Mouse (Mus musculus) liver, postnatal 0 days (tissue): ENCODE data around the gene Pgd. TPM values are rescaled to one million over a fixed set of nuclear protein-coding genes. Genes with fewer than 3 reads are reported as not detected.

ENCODE experiments used
- ATAC-seq: fragments of 200-750 bp; cut with Nextera tagmentation; 2 replicates; pipeline ENCODE4 v1.8.0; 2017; ENCODE audit warnings: mild to moderate bottlenecking, moderate library complexity
- DNase-seq: peaks from one replicate; pipeline ENCODE4 v3.0.0-alpha.2; 2016
- H3K27ac ChIP-seq: fragments of 300-500 bp; sonication (generic); 2 replicates; pipeline ENCODE4 v1.5.1; 2014; ENCODE audit warnings: antibody characterized with exemption, moderate library complexity, mild to moderate bottlenecking, low read depth
- H3K27me3 ChIP-seq: fragments of 300-500 bp; sonication (generic); 2 replicates; pipeline ENCODE4 v1.6.1; 2014; ENCODE audit warnings: low read length, control low read depth, mixed read lengths; ENCODE audit not compliant: insufficient read depth
- H3K36me3 ChIP-seq: fragments of 300-500 bp; sonication (generic); replicated peaks from 2 replicates; pipeline ENCODE4 v1.6.1; 2014; ENCODE audit warnings: mild to moderate bottlenecking, control low read depth, low read length, moderate library complexity, mixed read lengths; ENCODE audit not compliant: insufficient read depth
- H3K4me1 ChIP-seq: fragments of 300-500 bp; sonication (generic); 2 replicates; pipeline ENCODE4 v1.6.1; 2014; ENCODE audit warnings: antibody characterized with exemption, mild to moderate bottlenecking, control low read depth; ENCODE audit not compliant: insufficient read depth
- H3K4me2 ChIP-seq: fragments of 300-500 bp; sonication (generic); 2 replicates; pipeline ENCODE4 v1.6.1; 2014; ENCODE audit warnings: low read depth, mild to moderate bottlenecking, low read length, moderate library complexity, mixed read lengths
- H3K4me3 ChIP-seq: fragments of 300-500 bp; sonication (generic); 2 replicates; pipeline ENCODE4 v1.5.1; 2014; ENCODE audit warnings: low read depth, low read length
- H3K9ac ChIP-seq: fragments of 300-500 bp; sonication (generic); replicated peaks from 2 replicates; pipeline ENCODE4 v1.6.1; 2014; ENCODE audit warnings: mild to moderate bottlenecking, moderate library complexity
- H3K9me3 ChIP-seq: fragments of 300-500 bp; sonication (generic); 2 replicates; pipeline ENCODE4 v1.6.1; 2016; ENCODE audit warnings: mild to moderate bottlenecking, control low read depth, low read length, mixed read lengths
- CTCF ChIP-seq: sonication (generic); IDR thresholded peaks from 2 replicates; pipeline ENCODE4 v1.5.1; 2016; ENCODE audit warnings: antibody characterized with exemption, low read depth
- EP300 ChIP-seq: IDR thresholded peaks from 2 replicates; pipeline ENCODE4 v1.6.1; 2016; ENCODE audit warnings: antibody characterized with exemption, low read depth, mild to moderate bottlenecking
- WGBS: fragments of 180-500 bp; shearing (Covaris S2); extraction: QIAGEN DNeasy Blood & Tissue Kit; methylation state at CpG from one replicate; pipeline ENCODE4 v1.1.7; 2014; ENCODE audit not compliant: insufficient replicate concordance; 5-methylcytosine and 5-hydroxymethylcytosine counted together
- polyA plus RNA-seq: library from polyadenylated mRNA; unstranded; fragments of >200 nt; fragmentation: Nextera tagmentation; extraction: Ambion mirVana; gene quantifications from 2 replicates; pipeline ENCODE4 v1.2.1, GENCODE M21; 2015

Pgd gene
- polyA plus RNA-seq, 1 experiment from 2014 or later = 49.9 TPM

GRCm38 (mm10) chr4:149179160-149179559, 12.6 kb upstream of the Pgd start:
- no peak overlapping the region for H3K4me3 ChIP-seq
- 0 out of 2 replicates have a peak overlapping the region, but pooled peaks have one; percentile 6 for H3K4me2 ChIP-seq
- TF ChIP-seq CTCF (no peak), EP300 (no peak)
- ATAC-seq = peak; percentile 40; the same call in 1 of the 2 replicates
- H3K9me3 ChIP-seq = no peaks in the 10 kb centered on the region
- 55% methylated on average over 7 of the region's 7 CpGs for WGBS
- peak overlapping the region; percentile 66 for H3K27ac ChIP-seq
- H3K36me3 ChIP-seq = peaks cover 29% of the 10 kb centered on the region
- DNase-seq = no peak
- H3K4me1 ChIP-seq = peaks cover 12% of the 10 kb centered on the region
- H3K27me3 ChIP-seq = no peaks in the 10 kb centered on the region
- H3K9ac ChIP-seq = no peak overlapping the region

- ATAC-seq (no peak), DNase-seq (no peak)
- H3K4me2 ChIP-seq = no peak overlapping the region
- no peak for TF ChIP-seq EP300
- no peak for TF ChIP-seq CTCF
- H3K27ac ChIP-seq = peak overlapping the region; percentile 66; the same call in 1 of the 2 replicates
- H3K36me3 ChIP-seq = peaks cover 23% of the 10 kb centered on the region
- peaks cover 12% of the 10 kb centered on the region for H3K4me1 ChIP-seq
- H3K9me3 ChIP-seq = no peaks in the 10 kb centered on the region
- H3K27me3 ChIP-seq = no peaks in the 10 kb centered on the region
- H3K9ac ChIP-seq = no peak overlapping the region
- H3K4me3 ChIP-seq = no peak overlapping the region
- 63% methylated on average over 7 of the region's 7 CpGs for WGBS
Observed at GRCm38 (mm10) chr4:149178328-149178727, 11.8 kb upstream of the Pgd start.

GRCm38 (mm10) chr4:149177046-149177445, 10.5 kb upstream of the Pgd start:
- TF ChIP-seq CTCF (no peak), EP300 (no peak)
- no peak overlapping the region for H3K9ac ChIP-seq
- peak overlapping the region; percentile 71; the same call in 1 of the 2 replicates for H3K27ac ChIP-seq
- H3K9me3 ChIP-seq = no peaks in the 10 kb centered on the region
- no peaks in the 10 kb centered on the region for H3K27me3 ChIP-seq
- no peak overlapping the region for H3K4me3 ChIP-seq
- ATAC-seq = 0 out of 2 replicates have a peak, but pooled peaks have one; percentile 18
- peaks cover 15% of the 10 kb centered on the region for H3K36me3 ChIP-seq
- DNase-seq = no peak
- no peak overlapping the region for H3K4me2 ChIP-seq
- H3K4me1 ChIP-seq = peaks cover 19% of the 10 kb centered on the region
- 60% methylated on average over 5 of the region's 5 CpGs for WGBS

- H3K9ac ChIP-seq = no peak overlapping the region
- H3K27me3 ChIP-seq = no peaks in the 10 kb centered on the region
- ATAC-seq (peak; percentile 86), DNase-seq (peak; percentile 73)
- peaks cover 19% of the 10 kb centered on the region for H3K4me1 ChIP-seq
- no peak overlapping the region for H3K4me3 ChIP-seq
- H3K36me3 ChIP-seq = peaks cover 14% of the 10 kb centered on the region
- 62% methylated on average over 6 of the region's 6 CpGs for WGBS
- no peaks in the 10 kb centered on the region for H3K9me3 ChIP-seq
- TF ChIP-seq CTCF (no peak), EP300 (no peak)
- peak overlapping the region; percentile 71; the same call in 1 of the 2 replicates for H3K27ac ChIP-seq
- no peak overlapping the region for H3K4me2 ChIP-seq
Observed at GRCm38 (mm10) chr4:149176645-149177044, 10.1 kb upstream of the Pgd start.

GRCm38 (mm10) chr4:149173661-149174060, 7.1 kb upstream of the Pgd start:
- ATAC-seq (no peak), DNase-seq (no peak)
- no peaks in the 10 kb centered on the region for H3K27me3 ChIP-seq
- no peaks in the 10 kb centered on the region for H3K36me3 ChIP-seq
- H3K9ac ChIP-seq = no peak overlapping the region
- no peaks in the 10 kb centered on the region for H3K9me3 ChIP-seq
- TF ChIP-seq CTCF = no peak
- no peak for TF ChIP-seq EP300
- H3K4me3 ChIP-seq = no peak overlapping the region
- 0 out of 2 replicates have a peak overlapping the region, but pooled peaks have one; percentile 26 for H3K4me2 ChIP-seq
- peaks cover 22% of the 10 kb centered on the region for H3K4me1 ChIP-seq
- 51% methylated on average over 6 of the region's 6 CpGs for WGBS
- peak overlapping the region; percentile 66 for H3K27ac ChIP-seq

- 68% methylated on average over 2 of the region's 2 CpGs for WGBS
- H3K36me3 ChIP-seq = no peaks in the 10 kb centered on the region
- no peak for ATAC-seq
- TF ChIP-seq EP300 (no peak), CTCF (no peak)
- H3K4me1 ChIP-seq = peaks cover 19% of the 10 kb centered on the region
- H3K9ac ChIP-seq = no peak overlapping the region
- no peak for DNase-seq
- H3K4me2 ChIP-seq = 0 out of 2 replicates have a peak overlapping the region, but pooled peaks have one; percentile 26
- no peaks in the 10 kb centered on the region for H3K27me3 ChIP-seq
- H3K27ac ChIP-seq = peak overlapping the region; percentile 68
- H3K9me3 ChIP-seq = no peaks in the 10 kb centered on the region
- no peak overlapping the region for H3K4me3 ChIP-seq
Observed at GRCm38 (mm10) chr4:149172666-149173065, 6.1 kb upstream of the Pgd start.
